Mouse (Mus musculus) small intestine, adult 2 months (tissue): ENCODE measurements around the gene Lpcat4.

Experiments
- CTCF ChIP-seq: fragments of 200-500 bp; IDR thresholded peaks from 2 replicates; pipeline ENCODE4 v1.5.1; 2012; ENCODE audit warnings: low read depth, mild to moderate bottlenecking, control low read depth, inconsistent platforms, low read length, moderate library complexity, mixed read lengths; ENCODE audit not compliant: insufficient replicate concordance, insufficient read length; ENCODE audit errors: extremely low read depth
- POLR2A ChIP-seq: fragments of 200-500 bp; IDR thresholded peaks from 2 replicates; pipeline ENCODE4 v1.6.1; 2012; ENCODE audit warnings: low read depth, mild to moderate bottlenecking, control low read depth, inconsistent platforms, low read length, moderate library complexity

GRCm38 (mm10) chr2:112236620-112237019 is 2.6 kb upstream of the Lpcat4 start:
- TF ChIP-seq CTCF (no peak), POLR2A (no peak)
